Mouse (Mus musculus) kidney, embryonic 16.5 days (tissue): Measurements from ENCODE around the gene Cpeb1. TPM values are rescaled to one million over a fixed set of nuclear protein-coding genes. Genes with fewer than 3 reads are reported as not detected.
"Not testable (repeated sequence)": the region's sequence is repeated elsewhere in the genome, so short reads cannot be mapped to it uniquely, and the experiment has no call there.

ENCODE experiments used
- ATAC-seq: fragments of 200-750 bp; cut with Nextera tagmentation; 2 replicates; pipeline ENCODE4 v1.8.0; 2017; ENCODE audit warnings: moderate TSS enrichment; ENCODE audit not compliant: low FRiP score, low TSS enrichment
- H3K27ac ChIP-seq: fragments of 300-500 bp; sonication (generic); 2 replicates; pipeline ENCODE4 v1.5.1; 2014; ENCODE audit warnings: low read length
- H3K27me3 ChIP-seq: fragments of 300-500 bp; sonication (generic); 2 replicates; pipeline ENCODE4 v1.6.1; 2014; ENCODE audit warnings: low read length, control low read depth, mixed read lengths; ENCODE audit not compliant: insufficient read depth
- H3K36me3 ChIP-seq: fragments of 300-500 bp; sonication (generic); 2 replicates; pipeline ENCODE4 v1.6.1; 2014; ENCODE audit warnings: low read length, control low read depth, mixed read lengths; ENCODE audit not compliant: insufficient read depth
- H3K4me1 ChIP-seq: fragments of 300-500 bp; sonication (generic); 2 replicates; pipeline ENCODE4 v1.6.1; 2014; ENCODE audit warnings: low read length, control low read depth, mixed read lengths; ENCODE audit not compliant: insufficient read depth
- H3K4me2 ChIP-seq: fragments of 300-500 bp; sonication (generic); replicated peaks from 2 replicates; pipeline ENCODE4 v1.6.1; 2014; ENCODE audit warnings: low read depth, low read length
- H3K4me3 ChIP-seq: fragments of 300-500 bp; sonication (generic); 2 replicates; pipeline ENCODE4 v1.5.1; 2014; ENCODE audit warnings: mild to moderate bottlenecking, low read length
- H3K9ac ChIP-seq: fragments of 300-500 bp; sonication (generic); replicated peaks from 2 replicates; pipeline ENCODE4 v1.6.1; 2014; ENCODE audit warnings: low read length
- H3K9me3 ChIP-seq: fragments of 300-500 bp; sonication (generic); 2 replicates; pipeline ENCODE4 v1.6.1; 2016; ENCODE audit warnings: low read length, control low read depth
- WGBS: fragments of 180-500 bp; shearing (Covaris S2); extraction: QIAGEN DNeasy Blood & Tissue Kit; methylation state at CpG from one replicate; pipeline ENCODE4 v1.1.7; 2014; 5-methylcytosine and 5-hydroxymethylcytosine counted together
- polyA plus RNA-seq: library from polyadenylated mRNA; unstranded; fragments of >200 nt; fragmentation: Nextera tagmentation; extraction: Ambion mirVana; gene quantifications from 2 replicates; pipeline ENCODE4 v1.2.1, GENCODE M21; 2015

Cpeb1 gene
- polyA plus RNA-seq, 1 experiment from 2014 or later = 0.76 TPM

- not testable (repeated sequence) for H3K4me1 ChIP-seq, H3K9me3 ChIP-seq, H3K4me3 ChIP-seq, H3K4me2 ChIP-seq, H3K9ac ChIP-seq, H3K27ac ChIP-seq, ATAC-seq, H3K36me3 ChIP-seq
- H3K27me3 ChIP-seq = peaks cover 23% of the 10 kb centered on the region
Observed at GRCm38 (mm10) chr7:81478261-81478660, 23.0 kb upstream of the Cpeb1 start.

GRCm38 (mm10) chr7:81476833-81477232 lies 21.6 kb upstream of the Cpeb1 start:
- Histone ChIP-seq H3K9ac (no peak overlapping the region), H3K36me3 (no peaks in the 10 kb centered on the region), H3K27ac (no peak overlapping the region), H3K9me3 (no peaks in the 10 kb centered on the region), H3K4me2 (peak overlapping the region; percentile 41), H3K4me3 (no peak overlapping the region), H3K4me1 (no peaks in the 10 kb centered on the region), H3K27me3 (peaks cover 23% of the 10 kb centered on the region)
- WGBS = 2% methylated on average over 24 of the region's 24 CpGs
- ATAC-seq = no peak

GRCm38 (mm10) chr7:81475221-81475620 lies 20.0 kb upstream of the Cpeb1 start:
- WGBS = 81% methylated on average over 3 of the region's 3 CpGs
- no peaks in the 10 kb centered on the region for H3K4me1 ChIP-seq
- no peaks in the 10 kb centered on the region for H3K9me3 ChIP-seq
- no peak overlapping the region for H3K4me2 ChIP-seq
- H3K36me3 ChIP-seq = no peaks in the 10 kb centered on the region
- H3K27ac ChIP-seq = no peak overlapping the region
- peaks cover 23% of the 10 kb centered on the region for H3K27me3 ChIP-seq
- no peak overlapping the region for H3K4me3 ChIP-seq
- no peak overlapping the region for H3K9ac ChIP-seq
- no peak for ATAC-seq

- H3K4me3 ChIP-seq = no peak overlapping the region
- no peak for ATAC-seq
- H3K4me2 ChIP-seq = no peak overlapping the region
- no peak overlapping the region for H3K9ac ChIP-seq
- H3K36me3 ChIP-seq = no peaks in the 10 kb centered on the region
- WGBS = 67% methylated on average over 9 of the region's 9 CpGs
- H3K9me3 ChIP-seq = no peaks in the 10 kb centered on the region
- H3K27ac ChIP-seq = no peak overlapping the region
- no peaks in the 10 kb centered on the region for H3K4me1 ChIP-seq
- no peaks in the 10 kb centered on the region for H3K27me3 ChIP-seq
Observed at GRCm38 (mm10) chr7:81464906-81465450, 9.7 kb upstream of the Cpeb1 start.

- H3K36me3 ChIP-seq = no peaks in the 10 kb centered on the region
- no peak overlapping the region for H3K27ac ChIP-seq
- no peaks in the 10 kb centered on the region for H3K4me1 ChIP-seq
- H3K9me3 ChIP-seq = no peaks in the 10 kb centered on the region
- 3% methylated on average over 4 of the region's 4 CpGs for WGBS
- no peaks in the 10 kb centered on the region for H3K27me3 ChIP-seq
- H3K4me2 ChIP-seq = no peak overlapping the region
- H3K9ac ChIP-seq = no peak overlapping the region
- H3K4me3 ChIP-seq = no peak overlapping the region
- no peak for ATAC-seq
Observed at GRCm38 (mm10) chr7:81464116-81464515, 8.9 kb upstream of the Cpeb1 start.

GRCm38 (mm10) chr7:81462815-81463214 lies 7.5 kb upstream of the Cpeb1 start:
- Histone ChIP-seq H3K4me3 (no peak overlapping the region), H3K9me3 (no peaks in the 10 kb centered on the region), H3K36me3 (no peaks in the 10 kb centered on the region), H3K4me2 (no peak overlapping the region), H3K9ac (no peak overlapping the region), H3K27me3 (no peaks in the 10 kb centered on the region), H3K27ac (no peak overlapping the region), H3K4me1 (no peaks in the 10 kb centered on the region)
- 69% methylated on average over 3 of the region's 3 CpGs for WGBS
- no peak for ATAC-seq

GRCm38 (mm10) chr7:81454331-81455039 lies 780 bp downstream of the Cpeb1 start:
- H3K36me3 ChIP-seq = no peaks in the 10 kb centered on the region

GRCm38 (mm10) chr7:81453443-81454274 lies 1.6 kb downstream of the Cpeb1 start:
- peak overlapping the region; percentile 57 for H3K4me3 ChIP-seq
- H3K27me3 ChIP-seq = peaks cover 70% of the 10 kb centered on the region
- WGBS = 3% methylated on average over 75 of the region's 84 CpGs

More at GRCm38 (mm10) chr7:81454331-81455039, 780 bp downstream of the Cpeb1 start:
- Histone ChIP-seq H3K27me3 (peaks cover 64% of the 10 kb centered on the region), H3K4me1 (peaks cover 23% of the 10 kb centered on the region), H3K9me3 (no peaks in the 10 kb centered on the region), H3K27ac (no peak overlapping the region), H3K9ac (peak overlapping the region; percentile 3; the same call in 1 of the 2 replicates), H3K4me2 (peak overlapping the region; percentile 89), H3K4me3 (peak overlapping the region; percentile 57)
- WGBS = 2% methylated on average over 75 of the region's 87 CpGs
- peak; percentile 62 for ATAC-seq

GRCm38 (mm10) chr7:81452971-81453441 lies 2.3 kb downstream of the Cpeb1 start:
- Histone ChIP-seq H3K27me3 (peaks cover 70% of the 10 kb centered on the region), H3K36me3 (no peaks in the 10 kb centered on the region), H3K4me2 (peak overlapping the region; percentile 89), H3K4me1 (peaks cover 23% of the 10 kb centered on the region), H3K9me3 (no peaks in the 10 kb centered on the region), H3K9ac (no peak overlapping the region), H3K27ac (no peak overlapping the region), H3K4me3 (peak overlapping the region; percentile 57)
- peak; percentile 49; the same call in 1 of the 2 replicates for ATAC-seq
- WGBS = 2% methylated on average over 21 of the region's 21 CpGs

More at GRCm38 (mm10) chr7:81453443-81454274, 1.6 kb downstream of the Cpeb1 start:
- ATAC-seq = peak; percentile 17
- Histone ChIP-seq H3K4me1 (peaks cover 23% of the 10 kb centered on the region), H3K9me3 (no peaks in the 10 kb centered on the region), H3K36me3 (no peaks in the 10 kb centered on the region), H3K27ac (no peak overlapping the region), H3K9ac (peak overlapping the region; percentile 3; the same call in 1 of the 2 replicates), H3K4me2 (peak overlapping the region; percentile 89)
